Comparison of ENCODE assay signal across 24 mouse cellular contexts in genomic region chr15:51173976-51174620, GRCm38 (mm10).
DNase-seq lines count a peak whose midpoint lies in the region; ATAC-seq lines count a peak whose summit lies in the region.
"Had no signal": no experiment of that assay in that cellular context is flagged by ENCODE, and none has a peak within 500 bp of the region (broad histone marks: within the 10 kb centered on the region; RNA-seq: fewer than 3 reads in every experiment).

No protein-coding gene starts in this region.

- DNase-seq in 3134 (ENCODE audit: extremely low read depth, insufficient read length, low spot score): peak; percentile 41
- DNase-seq in Muller cell, postnatal 12 days (ENCODE audit: inconsistent ontology term): peak; percentile 56
- DNase-seq in embryo, embryonic 11 days: peak; percentile 34
- DNase-seq in forelimb bud, embryonic 11.5 days (ENCODE audit: low read depth, low spot score): peak; percentile 54
- DNase-seq in left cerebral cortex, postnatal 25 days (ENCODE audit: low spot score in 2 of 2): no peak
- no peak for DNase-seq in urinary bladder, postnatal 25 days (ENCODE audit: low spot score)
- DNase-seq: adrenal gland, postnatal 36 days; cerebellum, adult 9-10 months; gastrocnemius, postnatal 25 days; heart, adult 2 months; heart, postnatal 36 days; kidney, adult 8-10 months; kidney, postnatal 25 days; liver, embryonic 13.5 days; lung, embryonic 14.5 days; midbrain, embryonic 14.5 days; retina, postnatal 1 day; thymus, postnatal 14 days had no signal

- H3K4me1 ChIP-seq in neural tube, embryonic 15.5 days: no peaks in the 10 kb centered on the region
- H3K4me1 ChIP-seq: forebrain, embryonic 15.5 days; heart, embryonic 15.5 days; intestine, embryonic 15.5 days; limb, embryonic 13.5 days; liver, embryonic 13.5 days had no signal

- no peak overlapping the region for H3K27ac ChIP-seq in neural tube, embryonic 15.5 days (replicated peaks)
- H3K27ac ChIP-seq: forebrain, embryonic 15.5 days; heart, adult 2 months; heart, embryonic 15.5 days; hindbrain, embryonic 14.5 days; intestine, embryonic 15.5 days; limb, embryonic 13.5 days; liver, embryonic 13.5 days had no signal

- H3K9ac ChIP-seq in neural tube, embryonic 15.5 days (replicated peaks): no peak overlapping the region
- H3K9ac ChIP-seq: forebrain, embryonic 15.5 days; heart, embryonic 15.5 days; hindbrain, embryonic 14.5 days; intestine, embryonic 15.5 days; limb, embryonic 13.5 days; liver, embryonic 13.5 days; lung, embryonic 14.5 days had no signal

- H3K36me3 ChIP-seq in neural tube, embryonic 15.5 days: no peaks in the 10 kb centered on the region
- H3K36me3 ChIP-seq: forebrain, embryonic 15.5 days; heart, embryonic 15.5 days; intestine, embryonic 15.5 days; limb, embryonic 13.5 days; liver, embryonic 13.5 days had no signal

- H3K27me3 ChIP-seq in neural tube, embryonic 15.5 days (replicated peaks): no peaks in the 10 kb centered on the region
- H3K27me3 ChIP-seq: forebrain, embryonic 15.5 days; heart, embryonic 15.5 days; intestine, embryonic 15.5 days; limb, embryonic 13.5 days; liver, embryonic 13.5 days had no signal

- intact Hi-C loops in left cerebral cortex, postnatal 25 days (cut with DNase I): no loop called here

- H3K4me2 ChIP-seq in neural tube, embryonic 15.5 days: no peak overlapping the region
- H3K4me2 ChIP-seq: forebrain, embryonic 15.5 days; heart, embryonic 15.5 days; hindbrain, embryonic 14.5 days; intestine, embryonic 15.5 days; limb, embryonic 13.5 days; liver, embryonic 13.5 days; lung, embryonic 14.5 days had no signal

- ATAC-seq in neural tube, embryonic 15.5 days (ENCODE audit: low FRiP score): no peak
- ATAC-seq: forebrain, embryonic 15.5 days; intestine, embryonic 15.5 days had no signal

- H3K9me3 ChIP-seq in neural tube, embryonic 15.5 days (replicated peaks): no peaks in the 10 kb centered on the region
- H3K9me3 ChIP-seq: forebrain, embryonic 15.5 days; heart, embryonic 15.5 days; intestine, embryonic 15.5 days; limb, embryonic 13.5 days; liver, embryonic 13.5 days had no signal

- no peak overlapping the region for H3K4me3 ChIP-seq in neural tube, embryonic 15.5 days (replicated peaks)
- H3K4me3 ChIP-seq: forebrain, embryonic 15.5 days; heart, adult 2 months; heart, embryonic 15.5 days; intestine, embryonic 15.5 days; limb, embryonic 13.5 days; liver, embryonic 13.5 days had no signal

- WGBS in neural tube, embryonic 15.5 days: 97% methylated on average over 1 of the region's 1 CpGs

Comparison
In these comparisons a context has a peak if more than half of its experiments do, and no peak if none do; other contexts are left out.
1. DNase-seq: peak in 3134 (single experiment), Muller cell, postnatal 12 days (single experiment), embryo, embryonic 11 days (single experiment) and forelimb bud, embryonic 11.5 days (single experiment); none in left cerebral cortex, postnatal 25 days (0 of 2) and urinary bladder, postnatal 25 days (single experiment).